Mouse (Mus musculus) layer of hippocampus, adult 8-10 months (tissue): Measurements from ENCODE around the gene Olfr1221. TPM values are rescaled to one million over a fixed set of nuclear protein-coding genes. Genes with fewer than 3 reads are reported as not detected.
"Not testable (repeated sequence)": the region's sequence is repeated elsewhere in the genome, so short reads cannot be mapped to it uniquely, and the experiment has no call there.

Experiments used
- DNase-seq, 2 experiments: peaks; one replicate each; pipeline ENCODE4 v3.0.0; 2022; ENCODE audit warnings: low spot score in 2 of 2
- total RNA-seq, 4 experiments: library from RNA; stranded (reverse); gene quantifications; 2 replicates each; pipeline ENCODE4 v1.2.4; 2022

Olfr1221 gene
- total RNA-seq = not detected

GRCm38 (mm10) chr2:89117183-89117582 lies at the start of gene Olfr1221:
Olfr1221 (minus strand) TSS chr2:89117283.
- DNase-seq = no peak

GRCm38 (mm10) chr2:89164711-89165110 lies 47.6 kb upstream of the Olfr1221 start:
- not testable (repeated sequence) for DNase-seq

DNA sequence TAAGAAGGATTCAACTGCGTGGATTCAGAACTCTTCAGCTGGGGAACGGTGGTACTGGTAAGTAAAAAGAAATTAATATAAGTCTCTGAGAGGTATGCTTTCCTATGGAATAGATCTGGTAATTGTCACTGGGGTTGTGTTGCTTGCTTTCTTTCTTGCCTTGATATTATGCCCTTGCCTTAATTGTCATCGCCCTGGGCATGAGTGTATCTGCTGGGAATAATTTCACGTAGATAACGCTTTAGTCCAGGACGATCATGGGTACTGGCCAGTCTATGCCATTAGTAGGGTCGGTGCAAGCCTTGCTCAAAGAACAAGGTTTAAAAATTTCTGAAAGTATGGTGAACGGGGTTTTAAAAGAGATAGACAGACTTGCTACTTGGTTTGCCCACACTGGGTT lies 46.9 kb upstream of the Olfr1221 start, which contains the start of gene Olfr1224-ps1:
TSS of gene Olfr1224-ps1 (minus strand) at position 101 of the 400 bp plus-strand sequence.
- not testable (repeated sequence) for DNase-seq

DNA sequence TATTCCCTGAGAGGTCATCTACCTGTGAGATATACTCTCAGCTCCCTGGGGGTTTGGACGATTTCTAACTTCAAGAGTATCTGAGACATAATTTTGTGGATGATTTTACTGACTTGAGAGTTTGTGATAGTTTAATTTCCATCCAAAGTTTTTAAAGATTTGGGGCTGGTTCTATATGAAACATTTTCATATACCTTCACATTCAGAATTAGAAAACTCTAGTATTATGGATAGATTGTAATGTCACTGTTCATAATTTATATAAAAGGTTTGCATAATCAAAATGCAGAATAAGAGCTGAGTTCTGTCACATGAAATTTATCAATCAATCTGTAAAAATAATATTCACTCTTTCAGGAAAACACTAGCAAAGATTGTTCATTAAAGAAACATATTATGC lies 34.4 kb upstream of the Olfr1221 start, which contains the start of gene Olfr1223:
TSS of gene Olfr1223 (minus strand) at position 101 of the 400 bp plus-strand sequence.
- DNase-seq = no peak

- DNase-seq = no peak
Observed at GRCm38 (mm10) chr2:89132954-89133353, 15.9 kb upstream of the Olfr1221 start, which contains the start of gene Olfr1222. Olfr1222 (minus strand) TSS chr2:89133054.

- DNase-seq = no peak
Observed at GRCm38 (mm10) chr2:89106735-89107134, 10.3 kb downstream of the Olfr1221 start, which contains the start of gene Olfr1220. Olfr1220 (minus strand) TSS chr2:89106835.

DNA sequence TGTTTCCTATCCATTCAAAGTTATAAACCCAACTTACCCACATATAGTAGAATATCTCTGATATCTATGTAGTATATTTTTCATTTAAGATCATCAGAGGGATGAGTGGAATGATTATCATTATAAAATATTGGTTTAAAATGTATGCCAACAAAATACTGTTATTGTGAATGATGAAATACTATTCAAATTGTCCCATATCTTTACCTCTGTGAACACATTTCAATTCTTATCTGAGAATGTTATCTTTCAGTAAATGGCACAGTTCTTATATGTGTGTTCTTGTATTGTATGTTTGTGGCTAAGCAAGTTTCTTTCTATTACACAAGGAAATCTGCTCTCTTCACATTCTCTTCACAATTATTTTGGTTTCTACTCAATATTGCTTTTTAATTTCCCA lies 11.4 kb downstream of the Olfr1221 start:
- DNase-seq = no peak

DNA sequence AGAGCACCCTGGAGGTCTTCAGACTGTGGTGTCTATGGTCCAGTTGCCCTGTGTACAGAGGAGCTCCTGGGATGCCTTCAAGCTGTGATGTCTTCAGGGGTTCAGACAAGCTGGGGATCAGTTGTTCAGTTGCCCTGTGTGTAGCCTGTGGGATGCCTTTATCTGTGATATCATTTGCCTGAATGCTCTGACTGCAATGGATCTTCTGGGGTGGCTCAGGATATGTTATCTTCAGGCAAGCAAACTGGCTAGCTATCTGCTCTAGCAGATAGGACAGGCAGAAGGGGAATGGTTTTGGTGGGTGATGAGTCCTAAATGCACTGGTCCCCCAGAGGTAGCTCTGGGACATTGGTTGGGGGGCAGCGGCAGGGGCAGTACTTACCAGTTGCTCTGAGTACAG lies 23.2 kb downstream of the Olfr1221 start:
- no peak for DNase-seq

DNA sequence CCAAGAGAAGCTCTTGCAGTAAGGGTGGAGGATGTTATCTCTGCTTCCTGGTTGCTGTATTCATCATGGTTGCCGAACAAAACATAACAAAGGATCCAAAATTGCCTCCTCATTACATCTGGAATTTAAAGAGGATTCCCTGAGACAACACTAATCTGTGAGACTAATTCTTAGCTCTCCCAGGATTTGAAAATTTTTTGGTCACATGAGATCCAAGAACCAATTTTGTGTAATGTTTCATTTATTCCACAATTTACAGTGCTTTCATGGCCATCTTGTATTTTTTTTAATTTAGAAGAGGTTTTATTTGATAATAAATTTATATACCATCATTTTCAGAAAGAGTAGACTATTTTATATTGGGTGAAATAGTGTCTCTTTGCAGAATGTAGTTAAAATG lies 33.7 kb downstream of the Olfr1221 start, which contains the start of gene Olfr1219:
TSS of gene Olfr1219 (minus strand) at position 101 of the 400 bp plus-strand sequence.
- DNase-seq = no peak

DNA sequence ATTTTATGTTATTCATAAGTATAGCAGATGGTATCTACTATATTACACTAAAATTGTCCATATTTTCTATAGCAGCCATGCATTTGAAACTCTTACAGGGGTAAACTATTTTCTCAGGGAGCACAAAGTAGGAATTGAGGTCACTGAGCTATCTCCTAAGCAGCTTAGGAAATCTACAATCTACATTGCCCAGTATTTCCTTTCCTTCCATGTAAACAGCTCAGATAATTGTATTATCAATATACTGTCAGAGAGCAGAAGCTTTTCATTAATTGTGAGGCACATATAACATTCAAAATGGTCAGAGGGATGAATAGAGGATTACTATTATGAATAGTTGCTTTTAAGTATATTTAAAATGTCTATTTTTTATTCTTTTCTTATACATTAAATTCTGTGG lies 35.6 kb downstream of the Olfr1221 start:
- DNase-seq = no peak

DNA sequence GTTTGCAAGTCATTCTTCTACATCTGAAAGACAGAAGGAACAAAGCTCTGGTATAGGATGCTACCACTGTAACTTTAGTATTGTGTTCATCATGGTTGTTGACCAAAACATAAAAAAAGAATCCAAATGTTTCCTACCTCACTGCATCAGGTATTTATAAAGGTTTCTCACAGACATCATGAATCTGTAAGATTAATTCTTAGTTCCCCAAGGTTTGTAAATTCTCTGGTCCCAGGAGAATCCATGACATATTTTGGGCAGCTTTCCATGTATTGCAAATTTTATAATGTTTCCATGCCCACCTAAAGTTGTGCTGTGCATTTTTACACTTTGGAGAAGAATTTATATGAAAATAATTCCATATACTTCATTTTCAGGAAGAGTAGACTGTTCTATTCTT lies 56.0 kb downstream of the Olfr1221 start, which contains the start of gene Olfr1218:
TSS of gene Olfr1218 (minus strand) at position 101 of the 400 bp plus-strand sequence.
- no peak for DNase-seq

Other genes with a start within 250 kb of the Olfr1221 start
- gene Olfr1208, start 215.0 kb downstream of the Olfr1221 start, total RNA-seq = not detected
- not detected for gene Olfr1209, start 202.1 kb downstream of the Olfr1221 start, total RNA-seq
- gene Olfr1211, start 179.2 kb downstream of the Olfr1221 start, total RNA-seq = not detected
- gene Olfr1212, start 163.3 kb downstream of the Olfr1221 start, total RNA-seq = not detected
- not detected for gene Gm13762, start 137.0 kb downstream of the Olfr1221 start, total RNA-seq
- not detected for gene Olfr1214, start 124.6 kb downstream of the Olfr1221 start, total RNA-seq
- not detected for gene Olfr1215, start 110.3 kb downstream of the Olfr1221 start, total RNA-seq
- not detected for gene Olfr1216, start 98.9 kb downstream of the Olfr1221 start, total RNA-seq
- gene Olfr1217, start 85.2 kb downstream of the Olfr1221 start, total RNA-seq = not detected
- not detected for gene Olfr1218, start 56.1 kb downstream of the Olfr1221 start, total RNA-seq
- gene Olfr1219, start 33.8 kb downstream of the Olfr1221 start, total RNA-seq = not detected
- gene Olfr1220, start 10.4 kb downstream of the Olfr1221 start, total RNA-seq = not detected
- gene Olfr1222, start 15.8 kb upstream of the Olfr1221 start, total RNA-seq = not detected
- gene Olfr1223, start 34.3 kb upstream of the Olfr1221 start, total RNA-seq = not detected
- gene Olfr1224-ps1, start 46.8 kb upstream of the Olfr1221 start, total RNA-seq = not detected
- not detected for gene Olfr1225, start 57.4 kb upstream of the Olfr1221 start, total RNA-seq
- gene Olfr1226, start 82.8 kb upstream of the Olfr1221 start, total RNA-seq = not detected
- not detected for gene Olfr1228, start 136.8 kb upstream of the Olfr1221 start, total RNA-seq
- not detected for gene Olfr1229, start 170.7 kb upstream of the Olfr1221 start, total RNA-seq
- not detected for gene Olfr1230, start 180.0 kb upstream of the Olfr1221 start, total RNA-seq
- not detected for gene Olfr1231, start 189.8 kb upstream of the Olfr1221 start, total RNA-seq
- not detected for gene Olfr1232, start 212.4 kb upstream of the Olfr1221 start, total RNA-seq
- not detected for gene Olfr1233, start 225.1 kb upstream of the Olfr1221 start, total RNA-seq
- gene Olfr1234, start 247.6 kb upstream of the Olfr1221 start, total RNA-seq = not detected